Mouse (Mus musculus) intestine, embryonic 15.5 days (tissue): Measurements from ENCODE around the gene Gm10230. TPM values are rescaled to one million over a fixed set of nuclear protein-coding genes. Genes with fewer than 3 reads are reported as not detected.
"Not testable (repeated sequence)": the region's sequence is repeated elsewhere in the genome, so short reads cannot be mapped to it uniquely, and the experiment has no call there.

Source experiments
- ATAC-seq: fragments of 200-750 bp; cut with Nextera tagmentation; 2 replicates; pipeline ENCODE4 v1.8.0; 2017; ENCODE audit warnings: moderate TSS enrichment, moderate library complexity
- H3K27ac ChIP-seq: fragments of 300-500 bp; sonication (generic); 2 replicates; pipeline ENCODE4 v1.5.1; 2015; ENCODE audit warnings: mild to moderate bottlenecking, inconsistent platforms
- H3K27me3 ChIP-seq: fragments of 300-500 bp; sonication (generic); replicated peaks from 2 replicates; pipeline ENCODE4 v1.6.1; 2015; ENCODE audit warnings: inconsistent platforms
- H3K36me3 ChIP-seq: fragments of 300-500 bp; sonication (generic); 2 replicates; pipeline ENCODE4 v1.6.1; 2015; ENCODE audit warnings: inconsistent platforms
- H3K4me1 ChIP-seq: fragments of 300-500 bp; sonication (generic); replicated peaks from 2 replicates; pipeline ENCODE4 v1.6.1; 2015; ENCODE audit warnings: inconsistent platforms
- H3K4me2 ChIP-seq: fragments of 300-500 bp; sonication (generic); replicated peaks from 2 replicates; pipeline ENCODE4 v1.6.1; 2015; ENCODE audit warnings: mild to moderate bottlenecking, inconsistent platforms
- H3K4me3 ChIP-seq: fragments of 300-500 bp; sonication (generic); replicated peaks from 2 replicates; pipeline ENCODE4 v1.5.1; 2015; ENCODE audit warnings: inconsistent platforms
- H3K9ac ChIP-seq: fragments of 300-500 bp; sonication (generic); 2 replicates; pipeline ENCODE4 v1.6.1; 2015; ENCODE audit warnings: inconsistent platforms
- H3K9me3 ChIP-seq: fragments of 300-500 bp; sonication (generic); 2 replicates; pipeline ENCODE4 v1.6.1; 2016; ENCODE audit warnings: inconsistent platforms
- WGBS: fragments of 180-500 bp; shearing (Covaris S2); methylation state at CpG from one replicate; pipeline ENCODE4 v1.1.7; 2015; 5-methylcytosine and 5-hydroxymethylcytosine counted together
- polyA plus RNA-seq: library from polyadenylated mRNA; unstranded; fragments of >200 nt; fragmentation: Nextera tagmentation; extraction: Ambion mirVana; gene quantifications from 2 replicates; pipeline ENCODE4 v1.2.1, GENCODE M21; 2015

The Gm10230 gene
- polyA plus RNA-seq = not detected in 2 replicates

DNA sequence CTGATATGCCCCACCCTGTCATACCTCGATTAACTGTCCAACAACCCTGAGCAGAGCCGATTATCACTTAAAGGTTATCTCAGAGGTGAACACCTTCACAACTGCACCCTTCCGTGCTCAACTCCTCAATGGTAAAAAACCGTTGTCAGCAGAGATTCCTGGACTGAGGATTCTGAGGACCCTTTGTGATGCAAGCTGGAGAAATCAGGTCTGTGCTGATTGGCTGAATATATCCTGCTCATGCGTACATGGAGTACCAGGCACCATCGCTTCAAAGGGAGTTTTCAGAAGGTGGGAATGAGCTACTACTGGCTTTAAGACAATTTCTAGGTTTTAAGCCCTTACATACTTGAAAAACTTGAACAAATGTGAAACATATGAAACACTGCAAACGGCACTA lies at the start of gene Gm10230:
Gm10230 (minus strand) TSS at position 101 of the 400 bp plus-strand sequence.
- H3K4me2 ChIP-seq, H3K4me1 ChIP-seq, H3K36me3 ChIP-seq, H3K4me3 ChIP-seq, H3K27ac ChIP-seq, H3K9ac ChIP-seq, H3K9me3 ChIP-seq, ATAC-seq, H3K27me3 ChIP-seq: not testable (repeated sequence)
- no CpG with 5 or more reads among the region's 7 CpGs for WGBS
